Mouse (Mus musculus) stomach, postnatal 0 days (tissue): ENCODE results near the gene Zfp93. TPM values are rescaled to one million over a fixed set of nuclear protein-coding genes. Genes with fewer than 3 reads are reported as not detected.
A peak's percentile ranks its signal among the peaks of the same experiment; 100 is the strongest.

Experiments
- ATAC-seq: fragments of 200-750 bp; cut with Nextera tagmentation; 2 replicates; pipeline ENCODE4 v1.8.0; 2017; ENCODE audit not compliant: low FRiP score, low TSS enrichment
- DNase-seq: peaks from one replicate; pipeline ENCODE4 v3.0.0-alpha.2; 2016; ENCODE audit warnings: low spot score
- H3K27ac ChIP-seq: fragments of 300-500 bp; sonication (generic); replicated peaks from 2 replicates; pipeline ENCODE4 v1.5.1; 2014; ENCODE audit warnings: mild to moderate bottlenecking, control low read depth
- H3K27me3 ChIP-seq: fragments of 300-500 bp; sonication (generic); 2 replicates; pipeline ENCODE4 v1.6.1; 2014; ENCODE audit warnings: low read length; ENCODE audit not compliant: control insufficient read depth, insufficient read depth
- H3K36me3 ChIP-seq: fragments of 300-500 bp; sonication (generic); 2 replicates; pipeline ENCODE4 v1.6.1; 2014; ENCODE audit warnings: low read length, mixed read lengths; ENCODE audit not compliant: control insufficient read depth, insufficient read depth
- H3K4me1 ChIP-seq: fragments of 300-500 bp; sonication (generic); replicated peaks from 2 replicates; pipeline ENCODE4 v1.6.1; 2014; ENCODE audit warnings: antibody characterized with exemption; ENCODE audit not compliant: control insufficient read depth, insufficient read depth
- H3K4me2 ChIP-seq: fragments of 300-500 bp; sonication (generic); replicated peaks from 2 replicates; pipeline ENCODE4 v1.6.1; 2014; ENCODE audit warnings: low read depth, mild to moderate bottlenecking, control low read depth, moderate library complexity
- H3K4me3 ChIP-seq: fragments of 300-500 bp; sonication (generic); 2 replicates; pipeline ENCODE4 v1.5.1; 2014; ENCODE audit warnings: low read depth, low read length, control low read depth
- H3K9ac ChIP-seq: fragments of 300-500 bp; sonication (generic); 2 replicates; pipeline ENCODE4 v1.6.1; 2014; ENCODE audit warnings: mild to moderate bottlenecking, low read length, control low read depth, mixed read lengths
- H3K9me3 ChIP-seq: fragments of 300-500 bp; sonication (generic); 2 replicates; pipeline ENCODE4 v1.6.1; 2016; ENCODE audit warnings: low read length; ENCODE audit not compliant: control insufficient read depth
- CTCF ChIP-seq: IDR thresholded peaks from 2 replicates; pipeline ENCODE4 v1.5.1; 2016; ENCODE audit warnings: antibody characterized with exemption, low read depth, mild to moderate bottlenecking, moderate library complexity
- EP300 ChIP-seq: optimal IDR thresholded peaks from 2 replicates; pipeline ENCODE3; 2016; ENCODE audit warnings: antibody characterized with exemption
- WGBS: fragments of 180-500 bp; shearing (Covaris S2); extraction: QIAGEN DNeasy Blood & Tissue Kit; methylation state at CpG from one replicate; pipeline ENCODE4 v1.1.7; 2014; 5-methylcytosine and 5-hydroxymethylcytosine counted together
- polyA plus RNA-seq: library from polyadenylated mRNA; unstranded; fragments of >200 nt; fragmentation: Nextera tagmentation; extraction: Ambion mirVana; gene quantifications from 2 replicates; pipeline ENCODE4 v1.2.1, GENCODE M21; 2015

The Zfp93 gene
- polyA plus RNA-seq, 1 experiment from 2014 or later: 4.3 TPM

- TF ChIP-seq EP300: no peak
- no peak for TF ChIP-seq CTCF
- Histone ChIP-seq H3K36me3 (peaks cover 7% of the 10 kb centered on the region), H3K4me2 (no peak overlapping the region), H3K27ac (no peak overlapping the region), H3K27me3 (no peaks in the 10 kb centered on the region), H3K9me3 (no peaks in the 10 kb centered on the region), H3K4me3 (no peak overlapping the region), H3K9ac (no peak overlapping the region), H3K4me1 (0 out of 2 replicates have a peak, but pooled peaks cover 2% of the 10 kb centered on the region)
- WGBS: 89% methylated on average over 13 of the region's 13 CpGs
- ATAC-seq: no peak
- DNase-seq: no peak
Measured at GRCm38 (mm10) chr7:24259306-24259999, 10.8 kb upstream of the Zfp93 start.

- no peak overlapping the region for H3K9ac ChIP-seq
- no peak for TF ChIP-seq EP300
- no peak for TF ChIP-seq CTCF
- H3K27me3 ChIP-seq: no peaks in the 10 kb centered on the region
- H3K27ac ChIP-seq: no peak overlapping the region
- H3K4me1 ChIP-seq: 0 out of 2 replicates have a peak, but pooled peaks cover 2% of the 10 kb centered on the region
- H3K4me3 ChIP-seq: no peak overlapping the region
- H3K9me3 ChIP-seq: no peaks in the 10 kb centered on the region
- H3K4me2 ChIP-seq: no peak overlapping the region
- 88% methylated on average over 4 of the region's 4 CpGs for WGBS
- peaks cover 7% of the 10 kb centered on the region for H3K36me3 ChIP-seq
- ATAC-seq: no peak
- no peak for DNase-seq
Measured at GRCm38 (mm10) chr7:24260000-24260312, 10.3 kb upstream of the Zfp93 start.

GRCm38 (mm10) chr7:24268176-24269155 lies 1.8 kb upstream of the Zfp93 start:
- ATAC-seq: no peak

DNA sequence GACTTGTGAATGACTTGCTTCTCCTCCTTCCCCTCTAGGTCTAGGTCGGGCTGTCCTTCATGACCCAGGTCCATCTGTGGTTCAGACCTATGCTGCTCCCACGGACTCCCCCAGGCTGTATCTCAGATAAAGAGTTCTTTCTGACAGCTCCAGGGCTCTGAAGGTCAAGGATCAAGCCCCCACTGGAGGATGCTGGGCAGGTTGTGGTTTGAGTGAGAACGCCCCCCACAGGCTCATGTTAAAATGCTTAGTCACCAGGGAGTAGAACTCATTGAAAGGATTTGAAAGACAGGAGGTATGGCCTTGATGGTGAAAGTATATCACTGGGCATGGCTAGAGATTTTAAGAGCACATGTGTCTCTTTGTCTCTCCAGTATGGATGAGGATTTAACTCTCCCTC lies 964 bp upstream of the Zfp93 start:
- ATAC-seq (no peak), DNase-seq (no peak)
- Histone ChIP-seq H3K9me3 (no peaks in the 10 kb centered on the region), H3K27me3 (no peaks in the 10 kb centered on the region), H3K36me3 (peaks cover 5% of the 10 kb centered on the region; the same call in 1 of the 2 replicates), H3K4me3 (no peak overlapping the region), H3K27ac (no peak overlapping the region), H3K9ac (no peak overlapping the region), H3K4me2 (no peak overlapping the region; the same call in 1 of the 2 replicates), H3K4me1 (0 out of 2 replicates have a peak, but pooled peaks cover 3% of the 10 kb centered on the region)
- TF ChIP-seq CTCF (no peak), EP300 (no peak)
- WGBS: 75% methylated on average over 3 of the region's 3 CpGs

More at GRCm38 (mm10) chr7:24268176-24269155, 1.8 kb upstream of the Zfp93 start:
- peaks cover under 1% of the 10 kb centered on the region; the same call in 1 of the 2 replicates for H3K36me3 ChIP-seq
- 70% methylated on average over 24 of the region's 24 CpGs for WGBS
- peak; percentile 9 for DNase-seq
- H3K4me1 ChIP-seq: 0 out of 2 replicates have a peak, but pooled peaks cover 3% of the 10 kb centered on the region
- H3K27ac ChIP-seq: no peak overlapping the region
- H3K9me3 ChIP-seq: no peaks in the 10 kb centered on the region
- no peak overlapping the region for H3K4me3 ChIP-seq
- no peak overlapping the region for H3K4me2 ChIP-seq
- no peak for TF ChIP-seq CTCF
- no peak for TF ChIP-seq EP300
- H3K27me3 ChIP-seq: no peaks in the 10 kb centered on the region
- H3K9ac ChIP-seq: no peak overlapping the region

DNA sequence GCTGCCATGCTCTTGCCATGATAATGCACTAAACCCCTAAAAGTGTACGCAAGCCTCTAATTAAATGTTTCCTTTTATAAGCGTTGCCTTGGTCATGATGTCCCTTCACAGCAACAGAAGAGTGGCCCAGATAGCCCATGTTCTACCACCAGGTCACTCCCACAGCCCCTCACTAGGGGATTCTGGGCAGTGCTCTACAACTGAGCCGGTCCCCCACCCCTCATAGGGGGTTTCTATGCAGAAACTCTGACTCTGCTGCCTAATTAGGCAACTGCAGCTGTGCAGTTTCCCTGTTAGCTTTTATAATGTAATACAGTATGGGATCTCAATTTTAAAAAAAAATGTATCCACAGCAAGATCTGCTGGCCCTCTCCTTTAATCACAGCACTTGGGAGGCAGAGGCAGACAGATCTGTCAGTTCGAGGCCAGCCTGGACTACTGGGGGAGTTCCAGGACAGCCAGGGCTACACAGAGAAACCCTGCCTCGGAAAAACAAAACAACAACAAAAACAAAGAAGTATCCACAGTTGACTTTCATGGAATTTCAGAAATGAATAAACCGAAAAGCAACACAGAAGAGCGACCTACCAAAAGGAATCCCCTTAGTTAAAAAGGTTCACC lies 443 bp upstream of the Zfp93 start:
- Histone ChIP-seq H3K4me2 (peak overlapping the region; percentile 92), H3K9ac (peak overlapping the region; percentile 75), H3K4me1 (0 out of 2 replicates have a peak, but pooled peaks cover 3% of the 10 kb centered on the region), H3K4me3 (peak overlapping the region; percentile 64), H3K27ac (no peak overlapping the region), H3K36me3 (peaks cover 10% of the 10 kb centered on the region), H3K27me3 (no peaks in the 10 kb centered on the region), H3K9me3 (no peaks in the 10 kb centered on the region)
- WGBS: 32% methylated on average over 7 of the region's 7 CpGs
- TF ChIP-seq CTCF (no peak), EP300 (no peak)
- no peak for DNase-seq
- ATAC-seq: peak; percentile 20; the same call in 1 of the 2 replicates
